8 mouse cellular contexts compared by ENCODE assay signal in genomic region chr13:63278141-63278631, GRCm38 (mm10).
DNase-seq lines count a peak whose midpoint lies in the region; ATAC-seq and TF ChIP-seq lines count a peak whose summit lies in the region.

No protein-coding gene starts in this region.

- DNase-seq in heart, adult 11 months = peak; percentile 96
- DNase-seq in heart, postnatal 25 days (ENCODE audit: low spot score) = no peak
- DNase-seq in lung, postnatal 0 days (ENCODE audit: low spot score) = peak; percentile 50
- DNase-seq in urinary bladder, postnatal 10 days (ENCODE audit: low spot score) = no peak
- DNase-seq in right cerebral cortex, adult 18-20 months = no peak
- DNase-seq in embryo, embryonic 11 days = no peak

- 68% methylated on average over 5 of the region's 5 CpGs for WGBS in forebrain, embryonic 13.5 days
- WGBS in intestine, embryonic 16.5 days = 30% methylated on average over 5 of the region's 5 CpGs
- WGBS in lung, postnatal 0 days = 5% methylated on average over 5 of the region's 5 CpGs

- H3K4me3 ChIP-seq in forebrain, embryonic 13.5 days = no peak overlapping the region
- peak overlapping the region; percentile 1; the same call in 1 of the 2 replicates for H3K4me3 ChIP-seq in intestine, embryonic 16.5 days (ENCODE audit: low read length)
- no peak overlapping the region for H3K4me3 ChIP-seq in lung, postnatal 0 days (ENCODE audit: low read depth, low read length)

- TF ChIP-seq EP300 in lung, postnatal 0 days (IDR thresholded peaks at IDR 0.05) = no peak

- H3K9ac ChIP-seq in forebrain, embryonic 13.5 days = no peak overlapping the region
- peak overlapping the region; percentile 23; the same call in 1 of the 2 replicates for H3K9ac ChIP-seq in intestine, embryonic 16.5 days (ENCODE audit: low read depth, low read length)
- H3K9ac ChIP-seq in lung, postnatal 0 days (replicated peaks; ENCODE audit: low read depth) = peak overlapping the region; percentile 10; the same call in 1 of the 2 replicates

- intact Hi-C loops in heart, postnatal 25 days (cut with DNase I) = no loop called here

- peak overlapping the region; percentile 25; the same call in 1 of the 2 replicates for H3K27ac ChIP-seq in forebrain, embryonic 13.5 days
- H3K27ac ChIP-seq in intestine, embryonic 16.5 days (ENCODE audit: low read length) = peak overlapping the region; percentile 90
- H3K27ac ChIP-seq in lung, postnatal 0 days (ENCODE audit: low read length) = peak overlapping the region; percentile 82

- H3K27me3 ChIP-seq in forebrain, embryonic 13.5 days = no peaks in the 10 kb centered on the region; the same call in 1 of the 2 replicates
- no peaks in the 10 kb centered on the region for H3K27me3 ChIP-seq in intestine, embryonic 16.5 days (replicated peaks; ENCODE audit: control insufficient read depth, insufficient read depth, low read length)
- H3K27me3 ChIP-seq in lung, postnatal 0 days (replicated peaks; ENCODE audit: insufficient read depth, low read length) = no peaks in the 10 kb centered on the region

- 0 out of 2 replicates have a peak overlapping the region, but pooled peaks have one; percentile 35 for H3K4me2 ChIP-seq in forebrain, embryonic 13.5 days
- H3K4me2 ChIP-seq in intestine, embryonic 16.5 days (ENCODE audit: low read depth, low read length) = peak overlapping the region; percentile 41
- peak overlapping the region; percentile 33 for H3K4me2 ChIP-seq in lung, postnatal 0 days (replicated peaks; ENCODE audit: low read depth, low read length)

- ATAC-seq in forebrain, embryonic 13.5 days = no peak
- peak; percentile 14; the same call in 1 of the 2 replicates for ATAC-seq in intestine, embryonic 16.5 days
- no peak for ATAC-seq in lung, postnatal 0 days

- H3K9me3 ChIP-seq in forebrain, embryonic 13.5 days (replicated peaks) = no peaks in the 10 kb centered on the region
- no peaks in the 10 kb centered on the region for H3K9me3 ChIP-seq in intestine, embryonic 16.5 days (ENCODE audit: control insufficient read depth, low read length)
- H3K9me3 ChIP-seq in lung, postnatal 0 days (ENCODE audit: low read length) = no peaks in the 10 kb centered on the region

- no peak for TF ChIP-seq CTCF in lung, postnatal 0 days (IDR thresholded peaks at IDR 0.05)

- peaks cover 38% of the 10 kb centered on the region for H3K4me1 ChIP-seq in forebrain, embryonic 13.5 days
- H3K4me1 ChIP-seq in intestine, embryonic 16.5 days (ENCODE audit: control insufficient read depth, insufficient read depth, low read length) = peaks cover 45% of the 10 kb centered on the region
- peaks cover 27% of the 10 kb centered on the region; the same call in 1 of the 2 replicates for H3K4me1 ChIP-seq in lung, postnatal 0 days (ENCODE audit: insufficient read depth, low read depth, low read length)

- 0 out of 2 replicates have a peak, but pooled peaks cover under 1% of the 10 kb centered on the region for H3K36me3 ChIP-seq in forebrain, embryonic 13.5 days (ENCODE audit: poor library complexity, severe bottlenecking)
- H3K36me3 ChIP-seq in intestine, embryonic 16.5 days (ENCODE audit: control insufficient read depth, insufficient read depth, low read length) = peaks cover 4% of the 10 kb centered on the region
- H3K36me3 ChIP-seq in lung, postnatal 0 days (ENCODE audit: insufficient read depth, low read length) = peaks cover 2% of the 10 kb centered on the region; the same call in 1 of the 2 replicates

Comparison
In these comparisons a context has a peak if more than half of its experiments do, and no peak if none do; other contexts are left out.
1. DNase-seq: peak in heart, adult 11 months (single experiment) and lung, postnatal 0 days (single experiment); none in heart, postnatal 25 days (single experiment), urinary bladder, postnatal 10 days (single experiment), right cerebral cortex, adult 18-20 months (single experiment) and embryo, embryonic 11 days (single experiment).
2. H3K27ac ChIP-seq: peak in every context shown above with its lines; median percentile 90 in intestine, embryonic 16.5 days; 82 in lung, postnatal 0 days; 25 in forebrain, embryonic 13.5 days.
3. Peak in every context shown above with its lines, with median percentiles within 50 percentile points of each other: H3K4me2 ChIP-seq.